Mouse (Mus musculus): ENCODE data around the gene Tcp1.
"Not testable (repeated sequence)": the region's sequence is repeated elsewhere in the genome, so short reads cannot be mapped to it uniquely, and the experiment has no call there.

Gene Tcp1

DNA sequence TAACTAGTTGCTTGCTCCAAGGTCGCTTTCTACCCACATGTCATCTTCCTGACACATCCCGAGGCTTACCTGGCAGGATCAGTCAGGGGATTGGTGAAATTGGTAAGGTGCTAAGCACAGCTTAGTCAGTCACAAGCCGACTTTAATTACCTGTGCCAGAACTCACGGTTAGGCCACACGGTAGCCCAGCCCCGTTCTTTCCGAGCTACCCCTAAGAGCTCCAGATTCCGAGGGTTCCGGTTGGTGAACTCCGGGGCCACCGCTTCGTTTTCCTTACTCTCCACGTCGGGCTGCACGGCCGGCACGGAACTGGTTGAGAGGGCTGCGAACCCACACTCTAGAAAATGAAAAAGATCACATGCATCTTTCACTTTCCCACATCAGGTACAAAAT is at the start of gene Tcp1:
Gene Tcp1, plus strand, starts transcription at position 214 of the 393 bp plus-strand sequence.
- peak; percentile 55 for DNase-seq (ENCODE audit: low read depth, low spot score)

DNA sequence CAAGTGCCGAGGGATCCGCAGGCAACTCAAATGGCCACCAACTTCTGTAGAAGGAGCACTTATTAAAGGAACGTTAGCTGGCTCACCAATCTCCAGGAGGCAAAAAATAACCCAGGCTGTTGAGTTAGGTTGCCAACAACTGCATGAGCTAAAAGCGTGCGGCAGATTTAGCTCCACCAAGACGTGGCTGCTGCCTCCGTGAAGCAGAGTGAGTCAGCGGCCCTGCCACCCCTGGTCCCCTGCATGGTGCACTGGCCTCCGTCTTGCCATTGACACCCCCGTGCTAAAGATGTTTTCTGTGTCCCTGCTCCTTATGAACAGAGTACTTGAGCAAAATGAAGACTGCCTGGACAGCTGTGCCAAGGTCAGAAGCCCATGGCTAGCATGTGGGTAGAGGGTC is 48.6 kb upstream of the Tcp1 start:
- no peak for DNase-seq (ENCODE audit: low read depth, low spot score)

DNA sequence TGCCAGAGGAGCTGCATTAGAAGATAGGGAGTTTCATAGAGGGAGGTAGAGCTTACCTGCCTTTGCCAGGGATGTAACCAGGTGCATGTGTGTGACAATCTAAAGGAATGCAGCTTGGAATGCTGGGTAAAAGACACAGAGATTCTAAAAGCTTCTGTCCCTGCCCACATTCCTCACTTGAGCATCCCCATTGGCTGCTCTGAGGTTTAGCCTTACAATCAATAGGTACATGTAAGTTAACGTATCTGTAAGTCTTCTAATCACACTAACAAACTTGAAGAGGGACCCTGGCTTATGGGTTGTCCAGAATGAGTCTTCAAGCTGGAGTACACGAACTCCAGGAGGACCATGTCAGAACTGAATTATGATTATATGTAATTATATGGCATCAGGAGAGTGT is 47.5 kb upstream of the Tcp1 start, which contains the start of gene Mas1:
Gene Mas1, minus strand, starts transcription at position 101 of the 400 bp plus-strand sequence.
- no peak for DNase-seq (ENCODE audit: low read depth, low spot score)

DNA sequence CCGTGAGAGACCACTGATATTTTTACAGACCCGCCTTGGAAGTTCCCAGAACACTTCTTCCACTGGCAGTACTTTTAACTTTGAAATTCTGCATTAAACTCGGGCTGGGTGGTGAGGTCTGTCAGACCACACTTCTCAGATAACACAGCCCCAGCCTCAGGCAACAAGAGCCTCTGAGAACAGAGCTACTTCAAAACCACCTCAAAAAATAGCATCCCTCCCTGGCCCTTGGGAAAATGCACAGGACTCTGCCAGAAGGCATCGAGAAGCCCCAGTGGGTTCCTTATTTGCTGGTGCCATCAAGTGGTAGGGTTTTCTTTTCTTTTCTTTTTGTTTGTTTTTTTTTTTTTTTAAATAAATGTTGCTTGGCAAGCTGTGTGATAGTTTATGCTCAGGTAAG is 46.9 kb upstream of the Tcp1 start:
- DNase-seq (ENCODE audit: low read depth, low spot score), result no peak

DNA sequence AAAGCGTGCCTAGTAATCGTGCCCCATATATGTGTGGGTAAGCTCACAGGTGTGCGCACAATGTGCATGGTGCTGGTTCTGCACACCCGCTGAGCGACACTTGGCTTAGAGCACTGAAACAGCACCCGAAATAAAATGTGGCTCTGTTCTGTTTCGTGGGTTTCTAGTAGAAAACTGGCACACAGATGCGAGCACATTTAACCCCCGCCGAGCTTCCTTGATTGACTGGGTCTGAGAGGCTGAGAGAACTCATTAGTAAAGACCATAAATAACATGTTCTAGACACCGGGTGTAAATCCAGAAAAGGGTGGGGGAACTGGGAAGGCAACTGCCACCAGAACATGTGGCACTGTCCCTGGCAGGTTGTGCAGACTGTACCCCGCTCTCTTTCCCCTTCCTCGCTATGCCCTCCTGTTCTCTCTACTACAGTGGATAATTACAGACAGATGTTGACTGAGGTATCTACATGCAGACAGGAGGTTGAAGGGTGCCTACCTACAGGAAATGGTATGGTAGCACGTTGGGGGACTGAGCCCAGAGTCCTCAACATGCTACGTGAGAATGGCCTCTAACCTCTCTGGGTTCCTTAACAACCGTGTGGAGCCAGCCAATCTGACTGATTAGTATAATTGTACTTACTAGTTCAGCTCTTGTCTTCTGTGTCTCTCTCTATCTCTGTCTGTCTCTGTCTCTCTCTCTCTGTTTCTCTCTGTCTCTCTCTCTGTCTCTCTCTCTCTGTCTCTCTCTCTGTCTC is 43.0 kb upstream of the Tcp1 start:
- DNase-seq (ENCODE audit: low read depth, low spot score), result no peak

DNA sequence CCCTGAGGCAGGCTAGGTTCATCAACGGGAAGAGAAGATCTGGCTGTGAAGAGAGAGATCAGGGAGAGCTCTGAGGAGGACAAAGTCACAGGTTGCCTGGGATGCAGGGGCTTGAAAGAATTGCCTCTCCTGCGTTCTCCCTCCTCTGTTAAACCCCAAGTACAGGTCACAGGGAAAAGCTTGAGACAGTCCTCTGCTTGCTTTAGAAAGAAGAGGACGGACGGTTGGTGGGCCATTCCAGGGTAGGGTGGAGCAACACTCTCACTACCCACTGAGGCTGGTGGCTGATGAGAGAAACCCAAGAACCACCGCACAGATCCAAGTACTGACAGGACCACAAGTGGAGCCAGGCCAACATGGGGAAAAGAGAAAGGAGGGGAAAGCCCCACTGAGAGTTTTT is 39.8 kb upstream of the Tcp1 start, which contains the start of gene Mrgprh:
Gene Mrgprh, plus strand, starts transcription at position 301 of the 400 bp plus-strand sequence.
- DNase-seq (ENCODE audit: low read depth, low spot score), result no peak

DNA sequence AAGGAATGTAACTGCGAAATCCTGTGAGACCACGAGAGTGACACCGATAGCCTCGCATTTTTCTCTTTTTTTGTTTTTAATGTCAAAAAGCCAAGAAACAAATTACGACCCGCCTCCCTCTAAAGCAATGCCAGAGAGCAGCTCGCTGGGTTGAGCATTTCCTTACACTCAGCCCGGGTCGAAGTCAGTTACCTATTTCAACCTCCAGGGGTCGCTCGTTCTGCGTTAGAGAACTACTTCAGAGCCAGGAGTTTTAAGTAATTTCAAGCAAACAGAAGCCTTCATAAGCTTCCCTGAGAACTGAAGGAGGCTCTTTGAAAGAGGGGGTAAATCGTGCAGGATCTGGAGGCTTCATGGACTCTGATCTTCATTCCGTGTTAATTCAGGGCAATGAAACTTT is 35.3 kb upstream of the Tcp1 start:
- DNase-seq (ENCODE audit: low read depth, low spot score), result peak; percentile 82

DNA sequence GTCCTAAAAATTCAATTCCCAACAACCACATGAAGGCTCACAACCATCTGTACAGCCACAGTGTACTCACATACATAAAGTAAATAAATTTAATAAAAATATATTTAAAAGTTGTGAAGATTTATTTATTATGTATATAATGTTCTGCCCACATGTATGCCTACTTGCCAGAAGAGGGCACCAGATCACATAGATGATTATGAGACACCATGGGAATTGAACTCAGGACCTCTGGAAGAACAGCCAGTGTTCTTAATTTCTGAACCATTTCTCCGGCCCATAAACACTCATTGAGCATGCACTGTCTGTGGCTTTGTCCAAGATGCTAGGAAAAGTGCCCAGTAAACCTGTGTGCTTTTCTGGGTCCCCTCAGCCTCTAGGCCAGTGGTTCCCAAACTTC is 34.3 kb upstream of the Tcp1 start:
- no peak for DNase-seq (ENCODE audit: low read depth, low spot score)

DNA sequence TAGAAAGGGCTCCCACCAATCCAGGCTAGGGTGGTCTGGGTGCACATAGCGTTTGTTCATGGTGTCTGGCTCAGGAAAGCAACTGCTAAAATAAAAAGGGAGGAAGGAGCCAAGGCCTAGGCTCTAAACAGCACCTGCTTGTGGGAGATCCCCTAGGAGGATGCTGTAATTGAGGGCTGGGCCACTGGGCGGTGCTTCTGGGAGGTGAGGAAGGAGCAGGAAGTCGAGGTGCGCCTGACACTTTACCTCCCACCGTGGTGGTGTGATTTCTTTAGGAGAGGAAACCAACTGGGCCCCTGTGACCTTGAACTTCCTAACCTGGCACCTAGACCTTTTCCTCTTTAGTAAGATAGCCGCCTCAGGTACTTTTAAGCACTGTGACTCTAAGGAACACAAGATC is 28.9 kb upstream of the Tcp1 start:
- DNase-seq (ENCODE audit: low read depth, low spot score), result peak; percentile 70

DNA sequence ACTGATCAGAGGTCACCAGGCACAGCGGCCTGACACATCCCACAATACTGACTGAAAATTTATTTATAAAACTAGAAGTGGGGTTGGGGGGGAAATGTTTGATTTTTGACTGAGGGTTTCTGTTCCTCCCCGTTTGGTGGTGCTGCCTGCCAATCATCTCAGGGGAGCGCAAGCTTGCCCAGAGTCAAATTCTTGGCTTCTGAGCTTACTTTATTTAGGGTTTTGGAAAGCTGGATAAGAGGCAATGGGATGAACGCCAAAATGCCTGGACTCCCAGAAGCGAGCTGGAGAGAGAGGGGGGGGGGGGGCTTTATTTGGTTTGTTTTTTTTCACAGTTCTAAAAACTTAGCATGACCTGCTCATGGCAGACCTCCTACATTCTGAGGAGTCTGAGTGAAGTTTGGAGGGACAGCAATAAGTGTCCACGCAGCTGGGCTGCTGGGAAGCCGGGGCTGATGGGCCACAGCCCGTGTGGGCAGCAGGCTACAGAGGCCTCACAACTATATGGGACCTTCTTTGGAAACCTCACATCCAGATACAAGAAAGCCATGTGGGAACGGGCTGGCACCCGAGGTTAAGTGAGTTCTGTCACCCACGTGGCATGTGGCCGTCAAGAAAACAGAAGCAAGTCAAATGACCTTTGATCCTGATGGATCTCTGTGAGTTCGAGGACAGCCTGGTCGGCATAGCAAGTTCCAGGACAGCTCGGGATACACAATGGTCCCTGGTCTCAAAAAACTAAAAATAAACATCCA is 28.3 kb upstream of the Tcp1 start:
- no peak for DNase-seq (ENCODE audit: low read depth, low spot score)

DNA sequence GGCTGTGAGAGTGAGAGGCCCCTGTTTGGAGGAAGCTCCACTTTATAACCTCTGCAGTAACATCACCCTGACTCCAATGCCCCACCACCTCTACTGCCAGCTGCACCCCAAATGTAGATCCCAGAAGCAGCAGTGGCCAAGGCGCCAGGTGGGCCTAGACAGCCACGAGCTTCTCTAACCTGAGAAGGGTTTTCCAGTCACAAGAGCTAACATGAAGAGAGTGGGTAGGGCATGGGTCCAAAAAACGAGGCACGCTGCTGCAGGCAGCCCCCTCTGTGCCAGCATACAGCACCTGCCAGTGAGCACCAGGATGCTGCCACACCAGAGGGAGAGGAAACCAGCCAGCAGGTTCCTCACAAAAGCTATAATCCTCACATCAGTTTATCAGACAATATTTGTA is 24.4 kb upstream of the Tcp1 start:
- no peak for DNase-seq (ENCODE audit: low read depth, low spot score)

DNA sequence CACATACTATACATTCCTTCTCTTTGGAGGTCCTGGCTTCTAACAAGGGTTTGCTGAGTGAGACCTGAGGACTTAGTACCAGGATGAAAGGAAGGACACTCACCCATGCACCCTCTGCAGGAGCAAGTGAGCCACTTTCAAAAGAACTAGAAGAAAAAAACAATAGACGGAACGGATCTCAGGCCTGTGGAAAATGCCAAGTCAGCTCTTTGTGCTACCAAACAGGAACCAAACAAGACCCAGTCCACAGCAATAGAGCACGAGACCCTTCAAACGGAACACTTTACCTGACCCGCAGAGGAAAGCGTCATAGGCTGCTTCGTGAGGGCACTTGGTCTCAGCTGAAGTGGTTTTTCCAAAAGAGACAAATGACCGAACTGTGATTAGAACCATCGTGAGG is 23.5 kb upstream of the Tcp1 start:
- DNase-seq (ENCODE audit: low read depth, low spot score), result no peak

DNA sequence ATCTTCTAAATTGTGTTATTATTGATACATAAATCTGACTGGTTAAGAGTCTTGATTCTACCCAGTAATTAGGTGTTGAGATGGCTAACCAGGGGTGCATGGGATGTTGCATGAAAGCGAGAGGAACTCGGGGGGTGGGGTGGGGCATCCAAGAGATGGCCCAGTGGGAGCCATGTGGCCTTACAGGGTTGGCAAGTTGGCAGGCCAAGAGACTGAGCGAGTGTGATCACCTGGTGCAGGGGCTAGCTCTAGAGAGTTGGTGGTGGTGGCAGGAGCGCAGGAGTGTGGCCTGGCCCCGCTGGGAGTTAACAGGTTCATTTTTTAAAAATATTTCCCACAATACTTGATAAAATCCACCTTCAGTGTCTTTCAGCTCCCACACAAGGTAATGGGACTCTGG is 17.8 kb upstream of the Tcp1 start:
- DNase-seq (ENCODE audit: low read depth, low spot score), result no peak

DNA sequence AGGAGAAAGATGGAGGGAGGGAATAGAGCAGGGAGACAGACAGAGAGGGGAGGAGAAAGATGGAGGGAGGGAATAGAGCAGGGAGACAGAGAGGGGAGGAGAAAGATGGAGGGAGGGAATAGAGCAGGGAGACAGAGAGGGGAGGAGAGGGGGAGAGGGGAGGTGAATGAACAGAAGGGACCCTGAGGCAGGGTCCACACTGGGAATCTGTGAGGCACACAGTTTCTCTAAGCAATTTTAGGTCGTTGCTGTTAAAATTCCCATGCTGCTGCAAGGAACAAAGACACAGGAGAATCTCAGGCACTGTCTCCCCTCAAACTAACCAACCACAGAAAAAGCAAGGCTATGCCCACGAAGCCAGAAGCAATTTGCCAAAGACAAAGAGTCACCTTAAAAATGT is 16.9 kb upstream of the Tcp1 start:
- not testable (repeated sequence) for DNase-seq (ENCODE audit: low read depth, low spot score)

DNA sequence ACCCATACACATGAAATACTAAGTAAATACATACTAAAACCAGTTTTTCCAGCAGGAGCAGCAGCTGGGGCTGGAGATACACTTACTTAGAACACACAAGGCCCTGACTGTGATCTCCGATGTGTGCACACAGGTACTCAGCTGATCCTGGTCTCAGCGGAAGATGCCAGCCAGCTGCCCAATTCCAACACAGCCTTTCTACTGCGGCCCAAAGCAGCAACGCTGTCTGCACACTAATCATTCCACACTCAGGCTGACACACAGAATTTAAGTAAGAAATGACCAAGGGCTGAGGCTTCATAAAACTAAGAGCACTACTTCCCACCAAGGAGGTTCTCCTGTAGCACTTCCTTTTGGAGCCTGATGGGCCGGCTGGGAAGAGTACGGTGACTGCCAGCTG is 13.2 kb upstream of the Tcp1 start:
- no peak for DNase-seq (ENCODE audit: low read depth, low spot score)

DNA sequence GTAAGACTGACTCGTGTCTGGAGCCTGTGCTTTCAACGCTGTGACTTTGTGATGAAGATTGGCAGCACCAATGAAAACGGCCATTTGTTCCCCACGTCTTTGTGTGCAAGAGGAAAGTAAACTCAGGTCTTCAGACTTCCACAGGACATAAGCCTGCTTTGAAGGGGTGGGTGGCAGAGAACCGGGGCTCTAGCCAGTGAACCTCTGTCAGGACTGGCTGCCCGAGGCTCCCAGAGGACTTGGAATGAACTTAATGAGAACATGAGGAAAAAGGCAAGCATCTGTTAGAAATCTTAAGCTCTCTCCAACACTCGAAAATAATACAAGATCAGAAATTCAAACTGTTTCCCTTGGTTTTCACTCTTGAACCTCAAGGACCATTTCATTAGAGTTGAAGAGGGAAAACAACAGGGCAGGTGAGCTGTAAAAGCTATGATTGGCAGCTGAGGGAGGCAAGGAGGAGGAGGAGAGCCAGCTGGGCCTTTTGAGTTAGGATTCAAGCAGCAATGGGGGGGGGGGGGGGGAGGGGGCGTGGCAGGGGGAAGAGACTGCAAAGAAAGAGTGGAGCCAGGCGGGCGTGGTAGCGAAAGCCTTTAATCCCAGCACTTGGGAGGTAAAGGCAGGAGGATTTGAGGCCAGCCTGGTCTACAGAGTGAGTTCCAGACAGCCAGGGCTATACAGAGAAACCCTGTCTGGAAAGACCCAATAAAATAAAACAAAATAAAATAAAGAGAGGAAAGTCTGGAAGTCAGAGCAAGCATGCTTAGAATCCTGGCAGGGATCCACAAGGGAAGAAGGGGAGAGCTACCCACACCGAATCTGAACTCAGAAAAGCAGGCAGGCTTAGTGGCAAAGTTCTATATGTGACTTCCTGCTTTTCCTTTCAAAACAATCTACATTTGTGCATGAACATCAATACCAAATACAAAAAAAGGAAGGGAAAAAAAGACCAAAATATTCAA is 11.8 kb upstream of the Tcp1 start:
- no peak for DNase-seq (ENCODE audit: low read depth, low spot score)

DNA sequence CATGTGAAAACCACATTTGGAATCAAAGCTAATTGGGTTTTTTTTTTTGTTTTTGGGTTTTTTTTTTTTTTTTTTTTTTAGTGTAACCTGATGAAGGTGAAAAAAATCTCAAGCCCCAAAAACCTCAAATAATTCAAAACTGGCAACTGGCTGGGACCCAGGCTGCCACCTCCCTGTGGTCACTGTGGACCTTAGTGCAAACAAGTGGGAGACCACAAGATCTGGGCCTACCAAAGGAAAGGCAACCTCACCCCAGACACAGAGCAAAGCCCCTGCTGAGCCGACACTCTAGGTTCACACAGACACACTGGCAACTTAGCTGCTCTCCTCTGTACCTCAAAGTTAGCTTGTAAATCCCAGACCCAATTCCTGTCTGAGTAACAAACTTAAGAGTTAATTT is 11.2 kb upstream of the Tcp1 start:
- no peak for DNase-seq (ENCODE audit: low read depth, low spot score)

DNA sequence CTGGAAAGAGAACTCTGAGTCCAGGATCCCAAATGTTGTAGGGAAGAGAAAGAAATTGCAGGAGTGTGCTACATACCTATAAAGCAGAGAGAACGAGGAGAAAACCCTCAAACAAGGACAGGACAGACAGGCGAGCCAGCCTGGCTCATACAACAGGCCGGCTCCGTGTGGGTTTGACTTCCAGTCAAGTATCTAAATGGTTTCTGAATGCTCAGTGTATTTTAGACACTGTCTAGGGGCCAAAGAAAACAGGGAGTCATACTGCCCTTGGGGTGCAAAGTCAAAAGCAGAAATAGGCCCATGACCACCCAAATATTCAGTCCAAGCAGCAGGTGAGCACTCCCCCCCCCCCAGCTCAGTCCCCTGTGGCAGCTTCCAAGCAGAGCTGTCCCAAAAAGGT is 9.7 kb upstream of the Tcp1 start:
- DNase-seq (ENCODE audit: low read depth, low spot score), result no peak

DNA sequence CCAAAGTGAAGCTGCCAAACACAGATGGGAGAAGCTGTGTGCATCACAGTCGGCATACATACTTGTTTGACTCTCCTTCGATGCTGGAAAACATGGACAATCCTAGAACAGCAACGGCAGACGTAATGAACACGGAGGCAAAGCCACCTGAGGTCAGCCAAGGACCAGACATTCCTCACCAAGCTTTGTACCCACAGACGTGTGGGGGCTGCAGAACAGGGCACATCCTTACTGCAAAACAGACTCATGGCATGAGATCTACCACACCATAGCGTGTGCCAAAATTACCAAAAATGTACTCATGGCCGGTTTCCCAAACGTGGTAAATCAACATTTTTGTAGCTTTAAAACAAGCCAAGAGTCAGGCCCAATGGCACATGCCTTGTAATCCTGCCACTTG is 9.1 kb upstream of the Tcp1 start:
- no peak for DNase-seq (ENCODE audit: low read depth, low spot score)

DNA sequence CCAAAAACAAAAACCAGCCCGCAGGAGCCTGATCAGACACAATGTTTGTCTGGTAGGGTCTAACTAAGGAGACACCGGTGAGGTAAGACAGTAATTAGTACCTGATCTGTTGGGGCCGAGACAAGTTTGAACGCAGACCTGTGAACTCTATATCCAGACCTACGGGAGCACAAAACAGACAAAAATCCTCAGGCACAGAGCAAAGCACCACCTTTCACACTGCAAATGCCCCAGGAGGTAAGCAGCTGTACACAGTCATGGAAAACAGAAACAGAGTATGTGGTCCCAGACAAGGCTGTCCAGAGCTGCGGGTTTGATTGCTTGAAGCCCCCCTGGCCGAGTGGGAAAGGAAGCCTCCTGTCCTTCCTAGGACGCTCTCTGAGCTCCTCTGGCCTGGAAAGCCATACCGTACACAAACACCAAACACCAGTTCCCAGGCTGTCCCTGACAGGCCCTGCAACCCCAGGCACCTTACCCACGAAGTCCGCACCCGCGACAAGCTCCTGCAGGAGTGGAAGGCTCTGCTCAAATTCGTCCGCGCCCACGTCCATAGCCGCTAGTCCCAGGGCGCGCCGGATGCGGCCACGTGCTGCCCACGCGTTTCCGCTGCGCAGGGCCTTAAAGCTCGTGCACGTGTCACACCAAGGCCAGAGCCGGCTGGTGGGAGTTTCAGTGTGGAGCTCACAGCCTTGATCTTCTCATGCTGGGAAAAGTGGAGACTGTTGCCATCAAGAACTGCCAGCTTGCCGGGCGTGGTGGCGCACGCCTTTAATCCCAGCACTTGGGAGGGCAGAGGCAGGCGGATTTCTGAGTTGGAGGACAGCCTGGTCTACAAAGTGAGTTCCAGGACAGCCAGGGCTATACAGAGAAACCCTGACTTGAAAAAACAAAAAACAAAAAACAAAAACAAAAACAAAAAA is 5.9 kb upstream of the Tcp1 start, which contains the start of gene Pnldc1:
Gene Pnldc1, minus strand, starts transcription at position 870 of the 920 bp plus-strand sequence.
- no peak for DNase-seq (ENCODE audit: low read depth, low spot score)

DNA sequence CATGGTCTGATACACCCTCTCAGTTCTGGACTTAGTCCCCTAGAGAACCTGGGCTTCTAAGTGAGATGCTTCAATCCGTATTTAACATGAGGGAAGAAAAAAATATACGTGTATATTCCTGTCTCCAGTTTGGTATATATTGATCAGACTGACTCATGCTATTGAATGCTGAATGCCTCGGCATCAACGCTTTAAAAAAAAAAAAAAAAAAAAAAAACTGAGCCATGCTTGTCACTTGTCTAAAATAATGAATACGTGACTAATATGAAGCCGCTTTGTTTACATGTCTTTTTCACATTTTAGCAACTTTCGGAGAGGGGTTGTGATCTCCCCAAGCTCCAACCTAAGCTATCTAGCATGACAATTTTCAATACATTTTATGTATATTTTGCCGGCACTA is 5.1 kb upstream of the Tcp1 start:
- no peak for DNase-seq (ENCODE audit: low read depth, low spot score)
